Mouse (Mus musculus): ENCODE results near the gene Cstf3. TPM values are rescaled to one million over a fixed set of nuclear protein-coding genes. Genes with fewer than 3 reads are reported as not detected.

The Cstf3 gene
- total and polyA plus RNA-seq, 3 experiments = 6.2 to 11.6 (median 11.6) TPM

DNA sequence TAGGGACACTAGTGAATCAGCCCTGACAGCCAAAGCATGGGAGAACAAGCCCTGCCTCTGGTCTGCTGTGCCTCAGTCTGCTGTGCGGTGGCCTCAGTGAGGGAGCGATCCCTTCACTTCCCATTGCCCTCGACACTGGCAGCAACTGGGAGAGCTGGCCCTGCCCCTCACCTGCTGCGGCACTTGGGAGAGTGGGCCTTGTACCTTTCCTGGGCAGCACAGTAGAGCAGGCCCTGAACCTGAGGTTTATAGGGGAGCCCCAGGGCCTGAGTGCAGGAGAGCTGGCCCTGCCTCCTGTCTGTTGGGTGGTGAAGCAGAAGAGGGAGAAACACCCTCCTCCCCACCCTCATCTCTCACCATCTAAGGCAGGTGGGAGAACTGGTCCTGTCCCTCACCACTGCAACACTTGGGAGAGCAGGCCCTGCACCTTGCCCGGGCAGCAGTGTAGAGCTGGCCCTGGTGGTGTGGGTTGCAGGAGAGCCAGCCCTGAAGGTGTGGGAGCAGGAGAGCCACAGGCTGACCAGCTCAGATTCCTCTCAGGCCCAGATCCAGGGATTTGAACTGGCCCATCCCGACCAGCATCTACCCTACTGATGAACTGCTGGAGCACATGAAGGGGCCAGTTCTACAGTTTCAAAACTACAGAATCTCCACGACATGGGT, 10.4 kb upstream of the Cstf3 start:
- Histone ChIP-seq H3K36me3 (ENCODE audit: control insufficient read depth, insufficient read depth, low read length) (no peaks in the 10 kb centered on the region), H3K27me3 (ENCODE audit: control insufficient read depth, insufficient read depth, low read length) (no peaks in the 10 kb centered on the region), H3K9ac (ENCODE audit: low read depth, low read length) (no peak overlapping the region), H3K27ac (no peak overlapping the region), H3K4me3 (no peak overlapping the region), H3K79me2 (replicated peaks; ENCODE audit: control insufficient read depth, insufficient read depth, low read length) (no peaks in the 10 kb centered on the region), H3K4me1 (ENCODE audit: control insufficient read depth, insufficient read depth, low read length) (peaks cover 2% of the 10 kb centered on the region; the same call in 1 of the 2 replicates)
- TF ChIP-seq EP300 (IDR thresholded peaks at IDR 0.05; ENCODE audit: insufficient read depth, low read depth, low read length) (no peak), CTCF (IDR thresholded peaks at IDR 0.05) (no peak), POLR2A (IDR thresholded peaks at IDR 0.05; ENCODE audit: insufficient read depth, low read depth, low read length) (no peak)
- intact Hi-C loops (cut with DNase I) = loop anchor here (10.0 kb wide), 1 partner anchor 545 kb away; no protein-coding TSS in a partner anchor
- WGBS = 92% methylated on average over 7 of the region's 7 CpGs
- DNase-seq = no peak

DNA sequence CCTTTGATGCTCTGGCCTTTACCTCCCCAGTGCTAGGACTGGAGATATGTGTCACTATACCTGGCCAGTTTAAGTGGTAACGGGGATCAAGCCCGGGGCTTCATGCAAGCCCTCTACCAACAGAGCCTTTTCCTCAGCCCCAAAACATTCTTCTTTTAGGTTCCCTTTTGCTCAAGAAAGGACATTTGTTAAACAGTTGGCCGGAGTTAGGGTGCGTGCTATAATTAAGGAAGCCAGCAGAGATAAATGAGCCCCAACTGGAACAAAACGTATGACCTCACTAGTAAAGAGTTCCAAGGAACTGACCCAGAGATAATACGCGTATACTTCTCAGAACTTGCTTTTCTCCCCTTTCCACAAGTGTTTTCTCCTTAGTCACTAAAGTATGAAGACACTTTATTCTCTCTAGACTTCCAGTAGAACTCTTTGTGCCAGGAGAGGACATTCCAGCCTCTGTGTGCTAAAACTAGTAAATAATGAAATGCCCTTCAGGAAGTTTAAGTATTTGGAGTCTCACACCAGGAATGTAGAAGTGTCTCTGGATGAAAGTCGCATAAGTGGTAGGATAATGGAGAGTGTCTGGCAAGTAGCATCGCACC, 8.9 kb upstream of the Cstf3 start:
- Histone ChIP-seq H3K4me3 (no peak overlapping the region), H3K9ac (ENCODE audit: low read depth, low read length) (no peak overlapping the region), H3K36me3 (ENCODE audit: control insufficient read depth, insufficient read depth, low read length) (no peaks in the 10 kb centered on the region), H3K79me2 (replicated peaks; ENCODE audit: control insufficient read depth, insufficient read depth, low read length) (no peaks in the 10 kb centered on the region), H3K4me1 (ENCODE audit: control insufficient read depth, insufficient read depth, low read length) (peaks cover 2% of the 10 kb centered on the region; the same call in 1 of the 2 replicates), H3K27ac (peak overlapping the region; percentile 36), H3K27me3 (ENCODE audit: control insufficient read depth, insufficient read depth, low read length) (no peaks in the 10 kb centered on the region)
- DNase-seq = peak in 1 of 2 experiments; percentile 15
- TF ChIP-seq POLR2A (IDR thresholded peaks at IDR 0.05; ENCODE audit: insufficient read depth, low read depth, low read length) (no peak), CTCF (IDR thresholded peaks at IDR 0.05) (no peak), EP300 (IDR thresholded peaks at IDR 0.05; ENCODE audit: insufficient read depth, low read depth, low read length) (no peak)
- intact Hi-C loops (cut with DNase I) = loop anchor here (10.0 kb wide), 1 partner anchor 547 kb away; no protein-coding TSS in a partner anchor
- WGBS = 33% methylated on average over 9 of the region's 9 CpGs

DNA sequence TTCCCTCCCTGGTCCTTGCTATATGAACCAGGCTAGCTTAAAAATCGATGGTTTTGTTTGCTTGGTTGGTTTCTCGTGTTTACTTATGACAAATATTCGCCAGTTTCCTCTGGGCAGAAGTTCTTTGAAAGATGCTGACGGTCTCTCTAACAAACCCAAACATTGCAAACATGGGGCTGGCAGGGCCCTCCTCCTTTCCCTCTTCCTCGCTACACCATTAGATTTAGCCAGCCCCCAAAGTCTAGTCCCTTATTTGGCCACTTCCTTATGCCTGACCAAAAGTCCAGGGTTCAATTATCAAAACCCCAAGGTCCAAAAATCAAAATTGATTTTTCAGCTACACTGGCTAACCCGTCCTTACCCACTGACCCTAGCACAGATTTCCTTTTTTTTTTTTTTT, 7.3 kb upstream of the Cstf3 start:
- Histone ChIP-seq H3K36me3 (ENCODE audit: control insufficient read depth, insufficient read depth, low read length) (no peaks in the 10 kb centered on the region), H3K27me3 (ENCODE audit: control insufficient read depth, insufficient read depth, low read length) (no peaks in the 10 kb centered on the region), H3K4me3 (no peak overlapping the region), H3K27ac (no peak overlapping the region), H3K4me1 (ENCODE audit: control insufficient read depth, insufficient read depth, low read length) (peaks cover 2% of the 10 kb centered on the region; the same call in 1 of the 2 replicates), H3K9ac (ENCODE audit: low read depth, low read length) (no peak overlapping the region), H3K79me2 (replicated peaks; ENCODE audit: control insufficient read depth, insufficient read depth, low read length) (no peaks in the 10 kb centered on the region)
- intact Hi-C loops (cut with DNase I) = loop anchor here (10.0 kb wide), 1 partner anchor 548 kb away; no protein-coding TSS in a partner anchor
- DNase-seq = no peak
- 81% methylated on average over 6 of the region's 6 CpGs for WGBS
- TF ChIP-seq POLR2A (IDR thresholded peaks at IDR 0.05; ENCODE audit: insufficient read depth, low read depth, low read length) (no peak), EP300 (IDR thresholded peaks at IDR 0.05; ENCODE audit: insufficient read depth, low read depth, low read length) (no peak), CTCF (IDR thresholded peaks at IDR 0.05) (no peak)

DNA sequence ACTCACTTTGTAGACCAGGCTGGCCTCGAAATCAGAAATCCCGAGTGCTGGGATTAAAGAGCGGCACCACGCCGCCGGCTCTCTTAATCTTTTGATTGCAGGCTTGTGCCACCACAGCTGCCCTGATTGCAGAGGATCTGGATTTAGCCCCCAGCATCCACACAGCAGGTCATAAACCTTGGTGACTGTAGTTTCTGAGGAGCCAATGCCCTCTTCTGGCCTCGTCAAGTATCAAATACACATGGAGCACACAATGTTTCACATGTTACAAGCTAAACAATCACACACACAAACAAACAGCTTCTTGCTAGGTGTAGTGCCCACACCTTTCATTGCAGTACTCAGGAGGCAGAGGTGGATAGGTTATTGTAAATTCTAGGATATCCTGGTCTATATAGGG, 6.1 kb upstream of the Cstf3 start:
- TF ChIP-seq EP300 (IDR thresholded peaks at IDR 0.05; ENCODE audit: insufficient read depth, low read depth, low read length) = no peak
- no peak for TF ChIP-seq POLR2A (IDR thresholded peaks at IDR 0.05; ENCODE audit: insufficient read depth, low read depth, low read length)
- no peak for TF ChIP-seq CTCF (IDR thresholded peaks at IDR 0.05)
- WGBS = 86% methylated on average over 7 of the region's 7 CpGs
- Histone ChIP-seq H3K4me3 (no peak overlapping the region), H3K4me1 (ENCODE audit: control insufficient read depth, insufficient read depth, low read length) (peaks cover 3% of the 10 kb centered on the region), H3K79me2 (replicated peaks; ENCODE audit: control insufficient read depth, insufficient read depth, low read length) (no peaks in the 10 kb centered on the region), H3K36me3 (ENCODE audit: control insufficient read depth, insufficient read depth, low read length) (no peaks in the 10 kb centered on the region), H3K9ac (ENCODE audit: low read depth, low read length) (no peak overlapping the region), H3K27ac (no peak overlapping the region), H3K27me3 (ENCODE audit: control insufficient read depth, insufficient read depth, low read length) (no peaks in the 10 kb centered on the region)
- intact Hi-C loops (cut with DNase I) = loop anchor here (10.0 kb wide), 1 partner anchor 549 kb away; no protein-coding TSS in a partner anchor
- DNase-seq = no peak

DNA sequence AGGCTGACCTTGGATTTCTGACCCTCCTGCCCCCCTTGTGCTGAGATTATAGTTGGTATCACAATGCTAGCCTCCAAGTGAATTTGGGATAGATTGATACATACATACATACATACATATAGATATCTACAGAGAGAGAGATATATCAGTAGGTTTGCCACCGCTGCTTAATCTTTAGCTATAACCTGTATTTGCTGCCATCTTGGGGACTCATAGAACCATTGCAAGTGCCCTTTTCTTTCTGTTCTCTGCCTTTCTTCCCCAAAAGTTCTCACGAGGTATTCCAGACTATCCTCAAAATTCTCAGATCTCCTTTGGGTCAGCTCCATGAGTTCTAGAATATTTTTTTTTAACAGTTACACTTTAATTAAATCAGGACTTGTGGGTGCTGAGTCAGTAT, 4.7 kb upstream of the Cstf3 start:
- H3K9ac ChIP-seq (ENCODE audit: low read depth, low read length) = no peak overlapping the region
- intact Hi-C loops (cut with DNase I) = loop anchor here (5.0 to 10.0 kb wide), 3 partner anchors 143 to 551 kb away; no protein-coding TSS in a partner anchor
- DNase-seq = no peak
- 22% methylated on average over 2 of the region's 2 CpGs for WGBS
- no peak overlapping the region for H3K4me3 ChIP-seq
- no peak for TF ChIP-seq EP300 (IDR thresholded peaks at IDR 0.05; ENCODE audit: insufficient read depth, low read depth, low read length)
- peak; percentile 61 for TF ChIP-seq CTCF (IDR thresholded peaks at IDR 0.05)
- TF ChIP-seq POLR2A (IDR thresholded peaks at IDR 0.05; ENCODE audit: insufficient read depth, low read depth, low read length) = no peak
- H3K4me1 ChIP-seq (ENCODE audit: control insufficient read depth, insufficient read depth, low read length) = peaks cover 5% of the 10 kb centered on the region
- no peaks in the 10 kb centered on the region for H3K79me2 ChIP-seq (replicated peaks; ENCODE audit: control insufficient read depth, insufficient read depth, low read length)
- H3K27me3 ChIP-seq (ENCODE audit: control insufficient read depth, insufficient read depth, low read length) = no peaks in the 10 kb centered on the region
- H3K27ac ChIP-seq = no peak overlapping the region
- no peaks in the 10 kb centered on the region for H3K36me3 ChIP-seq (ENCODE audit: control insufficient read depth, insufficient read depth, low read length)

DNA sequence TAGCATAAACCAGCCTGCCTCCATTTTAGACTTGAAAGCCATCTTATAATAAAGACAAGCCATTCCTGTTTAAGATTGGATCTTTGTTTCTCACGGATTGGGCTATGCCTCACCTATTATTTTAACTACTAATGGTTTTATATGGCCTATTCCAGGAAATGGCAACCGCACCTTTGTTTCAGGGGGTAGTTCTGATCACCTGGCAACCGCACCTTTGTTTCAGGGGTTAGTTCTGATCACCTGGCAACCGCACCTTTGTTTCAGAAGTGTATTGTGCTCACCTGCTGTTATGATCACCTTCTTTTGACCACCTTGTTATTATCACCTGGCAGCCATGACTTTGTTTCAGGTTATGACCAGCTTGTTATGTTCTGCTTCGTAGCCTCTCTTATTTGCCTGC, 1.8 kb upstream of the Cstf3 start:
- WGBS = 95% methylated on average over 5 of the region's 5 CpGs
- intact Hi-C loops (cut with DNase I) = loop anchor here (5.0 to 10.0 kb wide), 3 partner anchors 146 to 554 kb away; no protein-coding TSS in a partner anchor
- TF ChIP-seq EP300 (IDR thresholded peaks at IDR 0.05; ENCODE audit: insufficient read depth, low read depth, low read length) (no peak), CTCF (IDR thresholded peaks at IDR 0.05) (no peak), POLR2A (IDR thresholded peaks at IDR 0.05; ENCODE audit: insufficient read depth, low read depth, low read length) (no peak)
- Histone ChIP-seq H3K27me3 (ENCODE audit: control insufficient read depth, insufficient read depth, low read length) (no peaks in the 10 kb centered on the region), H3K36me3 (ENCODE audit: control insufficient read depth, insufficient read depth, low read length) (peaks cover 8% of the 10 kb centered on the region), H3K9ac (ENCODE audit: low read depth, low read length) (no peak overlapping the region), H3K4me1 (ENCODE audit: control insufficient read depth, insufficient read depth, low read length) (peaks cover 3% of the 10 kb centered on the region), H3K79me2 (replicated peaks; ENCODE audit: control insufficient read depth, insufficient read depth, low read length) (peaks cover 4% of the 10 kb centered on the region; the same call in 1 of the 2 replicates), H3K27ac (no peak overlapping the region), H3K4me3 (no peak overlapping the region)
- no peak for DNase-seq
